Mouse (Mus musculus) cerebellum, adult 11-12 months (tissue): Measurements from ENCODE around the gene Fzd2.

Experiments used
- DNase-seq: peaks from one replicate; pipeline ENCODE4 v3.0.0; 2022

Fzd2 gene

GRCm38 (mm10) chr11:102623876-102624789, 19.9 kb downstream of the Fzd2 start:
- no peak for DNase-seq

GRCm38 (mm10) chr11:102624888-102625407, 20.8 kb downstream of the Fzd2 start:
- no peak for DNase-seq

- no peak for DNase-seq
These were observed 23.2 kb downstream of the Fzd2 start for GRCm38 (mm10) chr11:102627171-102627931.

- no peak for DNase-seq
These were observed 24.3 kb downstream of the Fzd2 start for GRCm38 (mm10) chr11:102628529-102628928.

GRCm38 (mm10) chr11:102629375-102629774, 25.2 kb downstream of the Fzd2 start:
- no peak for DNase-seq

GRCm38 (mm10) chr11:102630731-102631130, 26.5 kb downstream of the Fzd2 start:
- no peak for DNase-seq

- no peak for DNase-seq
These were observed 27.0 kb downstream of the Fzd2 start for GRCm38 (mm10) chr11:102631203-102631602.

GRCm38 (mm10) chr11:102632725-102633124, 28.5 kb downstream of the Fzd2 start:
- no peak for DNase-seq

- DNase-seq: no peak
These were observed 29.2 kb downstream of the Fzd2 start for GRCm38 (mm10) chr11:102633379-102633778.

GRCm38 (mm10) chr11:102636887-102637286, 32.7 kb downstream of the Fzd2 start:
- no peak for DNase-seq

- DNase-seq: no peak
These were observed 39.7 kb downstream of the Fzd2 start for GRCm38 (mm10) chr11:102643891-102644382.

- no peak for DNase-seq
These were observed 42.0 kb downstream of the Fzd2 start for GRCm38 (mm10) chr11:102646226-102646625.

- no peak for DNase-seq
These were observed 43.7 kb downstream of the Fzd2 start for GRCm38 (mm10) chr11:102647885-102648284.

GRCm38 (mm10) chr11:102651381-102651780, 47.2 kb downstream of the Fzd2 start:
- DNase-seq: peak; percentile 35

- DNase-seq: no peak
These were observed 48.6 kb downstream of the Fzd2 start for GRCm38 (mm10) chr11:102652844-102653243.

GRCm38 (mm10) chr11:102655888-102656287, 51.7 kb downstream of the Fzd2 start:
- DNase-seq: no peak

- DNase-seq: no peak
These were observed 52.2 kb downstream of the Fzd2 start for GRCm38 (mm10) chr11:102656326-102656926.

- no peak for DNase-seq
These were observed 52.7 kb downstream of the Fzd2 start for GRCm38 (mm10) chr11:102656931-102657330.
